ENCODE assay signal across 21 mouse cellular contexts in genomic region chr5:28174086-28174485, GRCm38 (mm10). TPM values are rescaled to one million over a fixed set of nuclear protein-coding genes. Genes with fewer than 3 reads are reported as not detected.
DNase-seq lines count a peak whose midpoint lies in the region; ATAC-seq and TF ChIP-seq lines count a peak whose summit lies in the region.
"Had no signal": no experiment of that assay in that cellular context is flagged by ENCODE, and none has a peak within 500 bp of the region (broad histone marks: within the 10 kb centered on the region; RNA-seq: fewer than 3 reads in every experiment).

No protein-coding gene starts in this region.

- H3K4me3 ChIP-seq in neural tube, embryonic 15.5 days (replicated peaks), result no peak overlapping the region
- H3K4me3 ChIP-seq in hindbrain, embryonic 11.5 days (ENCODE audit: low read depth, low read length), result no peak overlapping the region
- H3K4me3 ChIP-seq in limb, embryonic 10.5 days, result no peak overlapping the region
- no peak overlapping the region for H3K4me3 ChIP-seq in midbrain, postnatal 0 days (ENCODE audit: low read depth, low read length)
- H3K4me3 ChIP-seq: erythroblast, embryonic 14.5 days; heart, embryonic 15.5 days; liver, embryonic 15.5 days; megakaryocyte, embryonic 14.5 days; stomach, embryonic 15.5 days had no signal

- 0 out of 2 replicates have a peak, but pooled peaks cover 5% of the 10 kb centered on the region for H3K4me1 ChIP-seq in neural tube, embryonic 15.5 days
- H3K4me1 ChIP-seq in hindbrain, embryonic 11.5 days (replicated peaks; ENCODE audit: control insufficient read depth, insufficient read depth, low read length), result no peaks in the 10 kb centered on the region
- H3K4me1 ChIP-seq in limb, embryonic 10.5 days, result peaks cover 10% of the 10 kb centered on the region
- no peaks in the 10 kb centered on the region; the same call in 1 of the 2 replicates for H3K4me1 ChIP-seq in midbrain, postnatal 0 days (ENCODE audit: insufficient read depth, low read length)
- H3K4me1 ChIP-seq: liver, embryonic 15.5 days; stomach, embryonic 15.5 days had no signal

- no peak overlapping the region for H3K4me2 ChIP-seq in neural tube, embryonic 15.5 days
- peak overlapping the region; percentile 22; the same call in 1 of the 2 replicates for H3K4me2 ChIP-seq in hindbrain, embryonic 11.5 days (replicated peaks; ENCODE audit: low read depth, low read length)
- no peak overlapping the region; the same call in 1 of the 2 replicates for H3K4me2 ChIP-seq in midbrain, postnatal 0 days (ENCODE audit: low read depth, low read length, poor library complexity, severe bottlenecking)
- H3K4me2 ChIP-seq: heart, embryonic 15.5 days; liver, embryonic 15.5 days; stomach, embryonic 15.5 days had no signal

- peaks cover 90% of the 10 kb centered on the region for H3K27me3 ChIP-seq in neural tube, embryonic 15.5 days (replicated peaks)
- peaks cover 90% of the 10 kb centered on the region for H3K27me3 ChIP-seq in hindbrain, embryonic 11.5 days (ENCODE audit: control insufficient read depth, insufficient read depth, low read length)
- peaks cover 98% of the 10 kb centered on the region for H3K27me3 ChIP-seq in limb, embryonic 10.5 days (ENCODE audit: low read depth, poor library complexity, severe bottlenecking)
- peaks cover 20% of the 10 kb centered on the region; the same call in 1 of the 2 replicates for H3K27me3 ChIP-seq in midbrain, postnatal 0 days (ENCODE audit: insufficient read depth, low read length)

- H3K9me3 ChIP-seq in neural tube, embryonic 15.5 days (replicated peaks), result no peaks in the 10 kb centered on the region
- H3K9me3 ChIP-seq in hindbrain, embryonic 11.5 days (ENCODE audit: control insufficient read depth, low read length), result no peaks in the 10 kb centered on the region
- no peaks in the 10 kb centered on the region for H3K9me3 ChIP-seq in limb, embryonic 10.5 days (replicated peaks)
- H3K9me3 ChIP-seq in midbrain, postnatal 0 days (ENCODE audit: low read length), result no peaks in the 10 kb centered on the region
- H3K9me3 ChIP-seq: heart, embryonic 15.5 days; liver, embryonic 15.5 days; megakaryocyte, embryonic 14.5 days; stomach, embryonic 15.5 days had no signal

- TF ChIP-seq CTCF in midbrain, postnatal 0 days (IDR thresholded peaks at IDR 0.05), result no peak

- no peak overlapping the region for H3K9ac ChIP-seq in neural tube, embryonic 15.5 days (replicated peaks)
- no peak overlapping the region for H3K9ac ChIP-seq in hindbrain, embryonic 11.5 days (ENCODE audit: low read depth, low read length)
- no peak overlapping the region for H3K9ac ChIP-seq in midbrain, postnatal 0 days (replicated peaks; ENCODE audit: low read length, poor library complexity, severe bottlenecking)
- H3K9ac ChIP-seq: heart, embryonic 15.5 days; liver, embryonic 15.5 days; stomach, embryonic 15.5 days had no signal

- H3K27ac ChIP-seq in neural tube, embryonic 15.5 days (replicated peaks), result no peak overlapping the region
- H3K27ac ChIP-seq in hindbrain, embryonic 11.5 days (ENCODE audit: low read depth, low read length), result no peak overlapping the region
- no peak overlapping the region for H3K27ac ChIP-seq in limb, embryonic 10.5 days
- H3K27ac ChIP-seq in midbrain, postnatal 0 days (ENCODE audit: low read depth, low read length), result peak overlapping the region; percentile 67; the same call in 1 of the 2 replicates
- H3K27ac ChIP-seq: heart, embryonic 15.5 days; liver, embryonic 15.5 days; stomach, embryonic 15.5 days had no signal

- DNase-seq in neural tube, embryonic 10.5 days (ENCODE audit: extremely low spot score, low spot score), result peak; percentile 32
- peak; percentile 54 for DNase-seq in hindbrain, embryonic 11.5 days (ENCODE audit: low spot score)
- peak; percentile 37 for DNase-seq in limb, embryonic 10.5 days (ENCODE audit: low spot score)
- no peak for DNase-seq in midbrain, postnatal 0 days (ENCODE audit: low spot score)
- no peak for DNase-seq in frontal cortex, adult 2 months (ENCODE audit: extremely low spot score in 1 of 2, low spot score in 1 of 2)
- no peak for DNase-seq in layer of hippocampus, postnatal 36 days
- DNase-seq: kidney, adult 11 months; kidney, postnatal 10 days; lung, postnatal 14 days had no signal

- WGBS in neural tube, embryonic 15.5 days, result 1% methylated on average over 9 of the region's 9 CpGs
- 0% methylated on average over 8 of the region's 9 CpGs for WGBS in hindbrain, embryonic 11.5 days
- WGBS in limb, embryonic 10.5 days, result 1% methylated on average over 9 of the region's 9 CpGs
- WGBS in midbrain, postnatal 0 days, result 9% methylated on average over 8 of the region's 9 CpGs

- no peaks in the 10 kb centered on the region for H3K36me3 ChIP-seq in neural tube, embryonic 15.5 days
- no peaks in the 10 kb centered on the region for H3K36me3 ChIP-seq in hindbrain, embryonic 11.5 days (ENCODE audit: control insufficient read depth, insufficient read depth, low read length)
- H3K36me3 ChIP-seq in limb, embryonic 10.5 days, result no peaks in the 10 kb centered on the region
- H3K36me3 ChIP-seq in midbrain, postnatal 0 days (ENCODE audit: insufficient read depth, low read length), result no peaks in the 10 kb centered on the region
- H3K36me3 ChIP-seq: heart, embryonic 15.5 days; liver, embryonic 15.5 days; stomach, embryonic 15.5 days had no signal

- ATAC-seq in neural tube, embryonic 15.5 days (ENCODE audit: low FRiP score), result no peak
- no peak for ATAC-seq in hindbrain, embryonic 11.5 days (ENCODE audit: low FRiP score)
- no peak for ATAC-seq in midbrain, postnatal 0 days (ENCODE audit: low FRiP score)
- ATAC-seq: forebrain, embryonic 16.5 days had no signal

RNA-seq across cellular contexts. Expression of gene En2, which starts 8.6 kb away (rescaled TPM):
- not detected in 2 replicates for polyA plus RNA-seq in neural tube, embryonic 15.5 days (2015; fragmentation: Nextera tagmentation; extraction: Ambion mirVana)
- polyA plus RNA-seq in hindbrain, embryonic 11.5 days (2014; fragmentation: Nextera tagmentation; extraction: Ambion mirVana), result 1.1 and 1.2 TPM in 2 replicates
- not detected in 2 replicates for polyA plus RNA-seq in limb, embryonic 10.5 days (2016; fragmentation: Nextera tagmentation; extraction: Ambion mirVana)
- 49.5 and 62.0 TPM in 2 replicates for total RNA-seq in midbrain, postnatal 0 days (2014; rRNA removed)
- polyA plus RNA-seq in midbrain, postnatal 0 days (2015; fragmentation: Nextera tagmentation; extraction: Ambion mirVana), result 0.86 and 1.0 TPM in 2 replicates
- 0.29 and 0.30 TPM in 2 replicates for polyA plus RNA-seq in frontal cortex, adult 2 months (2012; rRNA removed)
- under 1 TPM; 0.25 to 0.28 TPM for total RNA-seq in layer of hippocampus, postnatal 36 days (2021)
- total RNA-seq: hematopoietic stem cell, adult 5-6 weeks; left cerebral cortex, postnatal 10 days had no signal
- polyA plus RNA-seq: erythroblast, embryonic 14.5 days; forebrain, embryonic 16.5 days; gonadal fat pad, adult 2 months; heart, embryonic 15.5 days; liver, embryonic 15.5 days; spleen, adult 2 months; stomach, embryonic 15.5 days; thymus, postnatal 0 days had no signal

Comparison
In these comparisons a context has a peak if more than half of its experiments do, and no peak if none do; other contexts are left out.
1. DNase-seq: peak in neural tube, embryonic 10.5 days (single experiment), hindbrain, embryonic 11.5 days (single experiment) and limb, embryonic 10.5 days (single experiment); none in midbrain, postnatal 0 days (single experiment), frontal cortex, adult 2 months (0 of 2) and layer of hippocampus, postnatal 36 days (0 of 2).